Mouse (Mus musculus) left cerebral cortex, postnatal 14 days (tissue): ENCODE results near the gene Ccdc188. TPM values are rescaled to one million over a fixed set of nuclear protein-coding genes. Genes with fewer than 3 reads are reported as not detected.
"Not testable (repeated sequence)": the region's sequence is repeated elsewhere in the genome, so short reads cannot be mapped to it uniquely, and the experiment has no call there.

Experiments
- DNase-seq, 2 experiments: peaks; one replicate each; pipeline ENCODE4 v3.0.0; 2021 to 2022; ENCODE audit warnings: low spot score in 2 of 2, mixed read lengths in 1 of 2
- intact Hi-C: fragments of 180-260 bp; cut with DNase I; formaldehyde crosslinking; loops from one replicate; pipeline ENCODE4 v1.15.1; 2025
- long read RNA-seq, 2 experiments: library from polyadenylated mRNA; stranded (forward); transcript quantifications; one replicate each; pipeline ENCODE4 v2.0.0; 2021
- total RNA-seq, 2 experiments: library from RNA; stranded (reverse); gene quantifications; 2 replicates each; pipeline ENCODE4 v1.2.3; 2021

The Ccdc188 gene
- total RNA-seq = not detected
- long read RNA-seq, experiment 1 = 0 reads
- long read RNA-seq, experiment 2 = 0 reads

DNA sequence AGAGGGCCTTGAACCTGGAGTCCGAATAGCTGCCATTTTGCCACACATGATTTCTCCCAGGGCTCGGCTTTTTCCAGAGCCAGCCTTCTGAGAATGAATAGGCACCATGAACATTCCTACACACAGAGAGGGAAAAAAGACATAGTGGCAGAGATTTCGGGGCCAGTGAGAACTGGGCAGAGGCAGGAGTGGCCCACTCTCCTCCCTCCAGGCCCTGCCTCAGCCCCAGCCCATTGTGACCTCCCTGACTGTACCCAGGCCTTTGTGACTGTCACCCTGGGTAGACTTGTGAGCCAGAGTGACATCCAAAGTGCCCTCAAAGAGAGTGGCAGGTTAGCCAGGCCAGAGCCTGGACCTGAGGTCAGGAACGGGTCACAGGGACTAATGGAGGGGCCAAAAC, at the start of gene Ccdc188:
TSS of gene Ccdc188 (plus strand) at position 301 of the 400 bp plus-strand sequence.
- DNase-seq = no peak
- intact Hi-C loops = loop anchor here (10.0 kb wide), 1 partner anchor 293 kb away; the partner anchor contains the start of gene Slc25a1

DNA sequence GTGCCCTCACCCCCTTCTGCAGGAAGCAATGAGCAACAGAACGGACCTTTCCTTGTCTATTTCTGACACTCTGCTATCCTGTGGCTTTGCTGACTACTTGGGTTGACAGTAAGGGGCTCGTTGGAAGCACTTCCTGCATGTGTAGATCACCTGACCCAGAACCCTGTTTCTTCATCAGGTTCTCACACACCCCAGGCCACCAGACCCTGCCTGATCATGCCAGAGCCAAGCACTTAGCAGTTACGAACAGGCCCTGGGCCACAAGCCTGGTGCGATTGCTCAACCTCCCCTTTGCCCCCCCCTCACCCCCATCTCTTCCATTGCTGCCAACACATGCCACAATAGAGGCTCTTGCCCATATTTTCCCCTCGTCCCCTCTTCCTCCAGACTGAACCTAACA, 48.5 kb upstream of the Ccdc188 start:
- intact Hi-C loops = no loop called here
- DNase-seq = no peak

DNA sequence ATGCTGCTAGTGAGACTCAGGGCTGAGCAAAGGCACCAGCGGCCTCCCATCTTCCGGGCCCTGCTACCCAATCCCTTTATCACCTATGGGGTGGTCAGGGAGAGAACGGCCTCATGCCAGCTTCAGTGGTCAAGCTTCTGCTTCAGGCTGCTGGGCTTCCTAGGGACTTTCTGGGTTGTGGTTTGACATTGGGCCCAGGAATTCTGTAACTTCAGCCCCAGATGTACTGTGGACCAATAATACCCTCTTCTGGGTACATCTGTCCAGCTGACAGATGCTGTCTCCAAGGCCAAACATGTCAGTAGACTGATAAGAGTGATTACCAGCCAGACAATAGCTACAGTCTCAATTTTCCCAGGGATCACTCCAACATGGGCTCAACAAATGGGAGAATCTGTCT, 47.9 kb upstream of the Ccdc188 start:
- intact Hi-C loops = no loop called here
- DNase-seq = no peak

DNA sequence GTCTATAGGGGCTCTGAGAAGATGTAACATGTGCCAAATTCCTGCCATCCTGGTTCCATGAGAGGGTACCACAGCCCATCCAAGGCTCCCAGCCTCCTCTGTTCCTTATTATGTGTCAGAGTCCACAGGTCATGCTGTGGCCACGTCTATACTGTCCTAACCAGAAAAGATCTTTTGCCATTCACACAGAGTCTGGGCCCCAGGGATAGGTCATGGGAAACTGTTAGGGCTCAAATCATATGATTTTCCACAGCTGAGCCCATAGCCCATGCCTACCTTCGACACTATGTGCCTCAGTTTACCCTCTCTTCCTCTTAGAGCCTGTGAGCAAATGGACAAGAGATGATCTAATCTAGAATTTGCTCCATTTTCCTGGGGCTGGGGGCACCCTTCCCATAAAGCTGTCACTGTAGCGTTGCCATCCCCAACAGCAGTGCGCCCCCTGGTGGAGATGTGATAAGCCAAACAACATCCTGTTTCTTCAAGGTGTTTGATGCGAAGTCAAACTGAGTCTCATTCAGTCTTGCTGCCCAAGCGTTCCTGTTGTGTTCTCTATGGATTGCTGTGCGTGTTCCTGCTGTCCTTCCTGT, 45.3 kb upstream of the Ccdc188 start:
- intact Hi-C loops = loop anchor here (1.0 kb wide), 1 partner anchor 45 kb away; the partner anchor contains the start of gene Rtn4r

DNA sequence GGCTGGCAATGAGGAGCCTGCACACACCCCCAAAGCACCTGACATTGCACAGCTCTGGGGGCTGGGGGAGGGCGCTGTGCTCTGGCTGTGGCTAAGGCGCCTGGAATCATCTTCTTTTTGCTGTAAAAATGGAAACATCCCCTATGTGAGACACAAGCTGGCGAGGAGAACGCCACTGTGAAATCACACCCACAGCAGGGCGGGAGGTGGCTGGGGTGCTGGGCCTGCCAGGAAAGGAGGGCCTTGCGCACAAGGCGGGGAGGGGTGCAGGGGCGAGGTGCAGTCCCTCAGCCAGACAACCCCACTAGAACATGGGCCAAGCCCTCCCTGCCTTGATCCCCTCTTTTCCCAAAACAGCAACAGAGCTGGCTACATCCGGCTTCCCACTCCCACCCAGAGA, 44.4 kb upstream of the Ccdc188 start:
- intact Hi-C loops = no loop called here
- DNase-seq = peak; percentile 67 to 83

More for the DNA sequence above, 45.3 kb upstream of the Ccdc188 start:
- DNase-seq = peak; percentile 84 to 88

DNA sequence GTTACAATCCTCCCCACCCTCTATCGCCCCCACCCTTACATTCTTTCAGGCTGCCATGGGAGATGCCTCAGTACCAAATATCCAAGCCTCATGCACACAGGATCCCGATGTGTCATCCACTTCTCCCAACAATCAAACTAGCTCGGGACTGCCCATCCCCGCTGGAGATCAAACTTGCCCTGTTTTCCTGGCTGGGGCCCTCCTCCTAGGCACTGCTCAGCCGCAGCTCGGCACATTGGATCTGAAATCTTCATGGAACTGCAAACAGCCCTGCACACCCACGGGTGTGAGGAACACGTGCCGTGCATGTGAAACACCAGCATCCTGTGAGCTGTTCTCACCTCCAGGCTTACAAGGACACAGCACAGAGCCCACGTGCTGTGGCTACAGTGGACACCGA, 43.9 kb upstream of the Ccdc188 start:
- DNase-seq = peak; percentile 66 to 84

DNA sequence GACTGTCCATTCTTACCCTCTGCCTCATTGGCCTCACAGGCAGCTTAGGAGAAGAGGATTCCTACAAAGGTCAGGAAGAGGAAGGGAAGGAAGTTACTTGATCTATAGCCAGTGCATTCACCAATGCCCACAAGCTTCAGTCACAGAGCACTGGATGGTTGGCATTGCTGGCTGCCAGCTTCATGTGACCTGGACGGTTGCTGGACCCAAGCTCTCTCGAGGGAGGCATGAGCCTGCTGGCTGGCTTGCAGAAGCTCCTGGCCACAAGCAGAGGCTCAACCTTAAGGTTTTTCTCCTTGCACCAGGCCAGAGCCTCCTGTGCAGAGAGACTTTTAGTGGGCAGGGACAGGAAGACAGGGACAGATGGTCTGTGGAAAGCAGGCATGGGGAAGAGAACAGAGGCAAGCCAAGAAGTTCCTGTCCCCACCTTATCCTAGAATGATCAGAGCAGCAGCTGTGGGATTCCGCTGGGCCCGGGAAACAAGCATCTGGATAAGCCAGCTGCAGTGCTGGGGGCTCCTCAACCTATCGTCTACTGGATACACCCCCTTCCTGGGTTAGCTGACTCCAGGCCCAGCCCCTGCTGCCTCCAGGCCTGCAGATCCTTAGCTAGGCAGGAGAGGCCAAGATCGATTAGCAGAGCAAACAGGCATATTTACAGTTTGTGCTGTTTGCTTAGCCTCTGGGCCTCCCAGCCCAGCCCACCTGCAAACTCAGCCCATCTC, 41.7 kb upstream of the Ccdc188 start:
- DNase-seq = no peak
- intact Hi-C loops = loop anchor here (5.0 kb wide), 1 partner anchor 36 kb away; no protein-coding TSS in a partner anchor

More for the DNA sequence above, 43.9 kb upstream of the Ccdc188 start:
- intact Hi-C loops = no loop called here

DNA sequence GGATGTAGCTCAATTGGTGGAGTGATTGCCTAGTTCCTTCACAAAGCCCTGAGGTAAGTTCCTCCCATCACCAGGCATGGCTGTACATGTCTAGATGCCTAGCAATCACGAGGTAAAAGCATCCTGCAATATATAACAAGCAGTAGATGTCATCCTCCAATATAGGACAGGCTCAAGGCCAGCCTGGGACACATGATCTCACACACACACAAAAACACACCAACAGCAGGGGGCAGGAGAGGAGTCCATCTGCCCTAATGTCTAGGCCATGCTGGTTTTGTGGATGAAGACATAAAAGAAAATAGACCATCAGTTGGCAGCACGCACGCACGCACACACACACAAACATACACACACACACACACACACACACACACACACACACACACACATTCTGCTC, 40.9 kb upstream of the Ccdc188 start:
- intact Hi-C loops = loop anchor here (5.0 kb wide), 1 partner anchor 36 kb away; no protein-coding TSS in a partner anchor
- no peak for DNase-seq

DNA sequence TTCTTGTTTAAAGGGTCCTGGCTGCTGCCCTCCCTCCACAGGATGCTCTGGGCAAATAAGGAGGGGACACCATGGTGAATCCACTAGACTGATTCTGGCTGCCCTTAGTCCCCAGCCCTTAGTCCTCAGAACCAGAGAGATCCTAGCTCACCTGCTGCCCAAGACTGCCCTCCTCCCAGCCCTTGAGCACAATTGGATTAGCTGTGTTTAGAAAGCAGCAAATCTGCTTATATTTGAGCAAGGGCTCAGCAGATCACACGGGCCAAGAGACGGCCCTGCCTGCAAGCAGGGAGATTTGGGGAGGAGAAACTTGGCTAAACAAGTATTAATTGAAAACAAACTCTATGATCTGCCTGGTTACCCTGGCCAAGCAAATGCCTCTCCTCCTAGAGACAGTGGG, 38.1 kb upstream of the Ccdc188 start:
- intact Hi-C loops = loop anchor here (5.0 kb wide), 1 partner anchor 33 kb away; no protein-coding TSS in a partner anchor
- DNase-seq = no peak

DNA sequence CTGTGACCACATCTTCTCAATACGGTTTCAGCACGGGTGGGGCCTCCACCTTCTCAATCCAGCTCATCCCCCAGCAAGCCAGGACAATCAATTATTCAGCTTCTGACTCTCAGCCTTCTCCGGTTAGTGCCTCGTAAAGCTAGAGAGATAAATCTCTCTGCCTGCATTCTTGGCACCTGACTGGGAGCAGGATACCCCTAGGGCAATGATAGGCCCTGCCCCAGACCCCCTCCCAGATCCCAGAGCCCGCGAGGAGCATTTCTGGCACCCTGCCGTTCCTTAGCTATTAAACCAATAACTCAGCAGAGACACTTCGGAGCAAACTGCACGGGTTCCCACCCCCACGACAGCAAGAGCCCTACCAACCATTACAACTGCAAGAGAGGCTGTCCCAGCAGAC, 36.3 kb upstream of the Ccdc188 start:
- intact Hi-C loops = no loop called here
- DNase-seq = no peak

DNA sequence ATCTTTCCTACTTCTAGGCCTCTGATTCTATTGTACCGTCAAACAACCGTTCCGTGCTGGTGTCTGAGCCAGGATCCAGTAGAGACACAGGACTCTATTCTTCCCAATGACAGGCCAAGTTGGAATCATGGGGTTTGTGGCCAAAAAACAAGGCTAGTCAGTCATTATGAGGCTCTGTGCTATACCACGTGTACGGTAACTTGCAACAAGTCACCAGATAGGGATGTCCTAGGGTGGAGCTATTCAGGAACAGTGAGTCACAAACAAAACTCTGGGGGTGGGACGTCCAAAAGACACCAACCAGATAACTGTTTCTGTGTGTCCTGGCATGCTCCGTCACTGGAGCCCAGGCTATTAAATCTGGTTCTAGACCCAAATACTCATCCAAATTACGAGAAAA, 34.9 kb upstream of the Ccdc188 start:
- no peak for DNase-seq
- intact Hi-C loops = no loop called here

DNA sequence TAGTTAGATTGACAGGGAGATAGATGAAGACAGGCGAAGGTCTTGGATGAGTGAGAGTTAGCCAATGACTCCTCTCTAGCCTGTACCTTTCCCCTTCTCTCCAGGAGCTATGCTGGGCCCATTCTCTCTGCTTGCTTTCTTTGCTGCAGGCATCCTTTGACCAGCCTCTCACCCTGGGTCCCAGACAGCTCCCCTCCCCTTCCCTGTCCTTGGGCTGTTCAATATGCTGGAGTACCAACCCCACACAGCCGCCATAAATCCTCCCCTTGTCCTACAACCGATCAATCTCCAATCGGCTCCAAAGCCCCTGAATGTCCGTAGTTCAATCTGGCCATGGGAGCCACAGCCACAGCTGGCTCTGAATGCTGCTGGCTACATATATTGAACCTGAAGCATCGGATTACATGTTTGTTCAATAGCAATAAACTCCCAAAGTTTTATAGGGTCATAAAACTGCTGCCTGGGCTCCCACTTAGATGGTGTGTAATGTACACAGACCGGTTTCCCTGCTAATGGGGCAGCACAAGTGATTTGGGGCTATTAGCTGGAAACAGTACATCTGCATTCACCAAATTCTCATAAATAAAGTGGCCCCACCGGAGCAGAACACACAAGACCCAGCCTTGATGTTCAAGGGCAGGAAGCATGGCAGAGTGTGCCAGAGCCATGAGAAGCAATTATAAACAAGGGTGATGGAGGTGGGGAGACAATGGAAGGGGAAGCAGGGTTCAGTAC, 31.8 kb upstream of the Ccdc188 start:
- no peak for DNase-seq
- intact Hi-C loops = no loop called here

DNA sequence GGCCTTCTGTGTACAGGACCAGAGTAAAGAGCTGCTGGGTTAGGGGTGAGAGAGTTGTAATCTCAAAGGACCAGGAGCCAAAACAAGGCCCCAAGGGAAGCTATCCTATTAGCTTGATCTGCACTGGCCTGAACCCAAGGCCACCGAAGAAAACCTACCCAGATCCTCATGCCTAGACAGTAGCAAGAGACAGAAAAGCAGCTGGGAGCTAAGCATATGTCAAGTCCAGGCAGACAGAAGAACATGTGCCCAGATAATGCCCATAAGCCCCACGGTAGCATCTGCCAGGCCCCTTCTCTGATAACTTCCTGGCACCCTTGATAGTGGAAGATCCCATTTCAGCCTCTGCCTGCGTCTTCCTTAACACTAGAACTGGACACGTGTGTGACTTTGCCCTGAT, 30.9 kb upstream of the Ccdc188 start:
- DNase-seq = no peak
- intact Hi-C loops = no loop called here

DNA sequence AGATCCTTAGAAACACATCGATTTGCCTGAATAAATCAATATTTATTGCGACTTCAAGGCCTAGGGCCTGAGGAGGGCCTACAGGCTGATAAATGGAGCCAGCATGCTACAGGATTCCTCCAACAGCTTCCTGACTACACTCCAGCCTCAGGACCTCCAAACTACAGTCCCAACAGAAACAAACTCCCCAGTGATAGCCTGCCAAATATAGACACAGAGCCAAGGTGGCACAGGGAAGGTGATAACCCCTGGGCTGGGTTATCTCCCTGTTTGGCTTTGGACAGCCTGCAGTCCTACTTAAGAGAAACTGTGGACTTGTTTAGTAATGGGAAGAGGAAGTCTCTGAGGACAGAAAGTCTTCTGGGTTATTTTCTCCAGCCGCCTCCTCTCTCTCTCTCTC, 30.5 kb upstream of the Ccdc188 start:
- intact Hi-C loops = no loop called here
- DNase-seq = no peak

DNA sequence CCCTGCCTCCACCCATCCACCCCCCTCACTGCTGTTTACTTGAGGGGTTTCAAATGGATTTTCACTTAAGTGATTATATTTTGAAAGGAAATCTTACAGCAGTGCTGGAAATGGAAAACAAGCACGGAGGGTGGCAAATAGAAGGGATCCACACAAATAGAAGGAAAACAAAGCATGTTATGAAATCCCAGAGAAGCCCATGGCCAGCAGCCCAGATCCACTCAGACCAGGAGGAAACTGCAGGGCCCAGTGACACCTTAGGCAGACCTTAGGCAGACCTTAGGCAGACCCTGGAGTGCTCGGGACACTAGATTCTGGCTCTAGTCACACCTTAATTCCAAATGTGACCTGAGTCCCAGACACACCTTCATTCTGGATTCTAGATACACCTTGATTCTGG, 26.7 kb upstream of the Ccdc188 start:
- intact Hi-C loops = no loop called here
- no peak for DNase-seq

DNA sequence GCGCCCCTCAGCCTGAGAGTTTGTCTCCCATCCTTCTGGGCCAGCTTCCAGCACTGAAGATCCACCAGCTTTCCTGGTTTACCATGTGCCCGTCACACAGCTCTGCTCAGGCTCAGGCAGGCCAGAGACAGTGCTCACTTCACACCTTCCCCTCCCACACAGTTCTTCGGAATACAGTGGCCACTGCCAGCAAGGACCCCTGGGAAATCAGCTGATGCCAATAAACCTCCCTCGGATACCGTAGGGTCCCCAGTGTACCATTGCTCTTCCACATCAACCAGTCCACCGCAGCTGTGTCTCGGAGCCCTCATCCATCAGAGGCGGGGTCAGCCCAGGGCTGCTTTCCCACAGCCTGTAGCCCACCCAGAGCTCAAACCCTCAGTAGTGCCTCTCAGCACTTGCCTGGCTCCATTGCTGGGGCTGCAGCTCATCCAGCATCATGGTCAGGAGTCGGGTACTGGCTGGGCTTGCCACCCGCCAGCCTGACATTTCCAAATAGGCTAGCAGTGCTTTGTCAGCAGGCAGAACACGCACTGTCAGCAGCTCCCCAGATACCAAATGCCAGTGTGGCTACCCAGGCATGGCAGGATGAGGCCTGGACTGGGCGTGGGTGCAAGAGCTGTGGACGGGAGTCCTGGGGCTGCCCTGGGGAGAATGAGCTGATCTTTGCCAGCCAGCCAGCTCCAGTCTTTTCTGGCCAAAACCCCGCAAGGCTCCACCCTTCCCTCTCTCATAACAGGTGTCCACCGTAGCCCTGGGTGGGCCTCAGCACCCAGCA, 23.3 kb upstream of the Ccdc188 start:
- intact Hi-C loops = no loop called here
- DNase-seq = no peak

DNA sequence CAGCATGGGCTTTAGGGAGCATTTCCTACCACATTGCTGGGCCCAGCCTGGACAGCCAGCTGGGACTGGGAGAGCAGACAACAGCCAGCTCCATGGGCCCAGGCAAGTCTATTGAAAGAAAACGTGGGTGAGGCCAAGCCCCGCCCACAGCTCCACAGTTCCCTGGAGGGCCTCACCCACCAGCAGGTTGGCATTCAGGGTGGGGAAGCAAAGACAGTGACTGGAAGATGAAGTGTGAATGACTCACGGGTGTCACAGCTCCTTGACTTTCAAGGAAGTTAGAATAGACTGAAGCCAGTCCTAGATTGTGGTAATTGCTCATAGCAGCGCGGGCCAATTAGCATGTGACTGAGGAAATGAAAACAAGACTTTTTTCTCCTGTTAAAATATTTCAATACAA, 22.6 kb upstream of the Ccdc188 start:
- intact Hi-C loops = no loop called here
- DNase-seq = peak; percentile 71 to 84

DNA sequence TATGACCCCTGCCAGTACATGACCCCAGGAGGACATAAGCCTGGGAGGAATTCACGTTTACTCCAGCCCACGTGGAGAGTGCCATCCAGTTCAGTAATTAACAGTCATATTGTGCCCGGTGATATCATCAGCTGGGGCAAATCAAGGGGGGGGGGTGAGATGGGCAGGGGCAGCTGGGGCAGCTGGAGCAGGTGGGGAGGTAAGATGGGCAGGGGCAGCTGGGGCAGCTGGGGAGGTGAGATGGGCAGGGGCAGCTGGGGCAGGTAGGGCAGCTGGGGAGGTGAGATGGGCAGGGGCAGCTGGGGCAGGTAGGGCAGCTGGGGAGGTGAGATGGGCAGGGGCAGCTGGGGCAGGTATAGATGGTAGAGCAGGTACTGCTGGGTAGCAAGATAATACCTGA, 22.1 kb upstream of the Ccdc188 start:
- intact Hi-C loops, DNase-seq: not testable (repeated sequence)

DNA sequence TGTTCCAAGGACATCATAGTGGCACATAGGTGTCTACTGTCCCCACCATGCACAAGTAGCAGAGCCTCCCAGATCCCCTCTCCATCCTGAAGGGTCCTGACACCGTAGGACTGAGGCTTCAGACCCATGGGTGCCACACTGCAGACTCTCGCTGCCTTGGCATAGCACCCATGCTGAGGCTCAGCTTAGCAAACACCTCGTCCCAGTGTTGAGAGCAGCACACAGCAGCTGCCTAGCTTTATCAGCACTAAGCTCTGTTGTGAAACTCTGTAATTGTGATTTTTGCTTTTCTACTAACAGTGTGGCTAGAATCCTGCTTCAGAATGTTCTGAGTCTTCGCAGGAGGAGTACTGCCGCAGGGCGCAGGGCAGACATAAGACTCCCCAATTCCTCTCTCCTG, 19.8 kb upstream of the Ccdc188 start:
- DNase-seq = peak in 1 of 2 experiments; percentile 66
- intact Hi-C loops = no loop called here
